Mouse (Mus musculus) bone marrow, adult 2 months (tissue): ENCODE measurements around the gene Kcmf1. TPM values are rescaled to one million over a fixed set of nuclear protein-coding genes. Genes with fewer than 3 reads are reported as not detected.

ENCODE experiments used
- H3K27ac ChIP-seq: fragments of 200-500 bp; 2 replicates; pipeline ENCODE4 v1.5.1; 2012; ENCODE audit warnings: low read depth, mild to moderate bottlenecking, control low read depth, inconsistent platforms, low read length; ENCODE audit not compliant: control insufficient read depth, poor library complexity, insufficient read depth
- H3K4me1 ChIP-seq: fragments of 200-500 bp; 2 replicates; pipeline ENCODE4 v1.6.1; 2011; ENCODE audit warnings: low read length; ENCODE audit not compliant: control insufficient read depth, insufficient read depth
- H3K4me3 ChIP-seq: fragments of 200-500 bp; replicated peaks from 2 replicates; pipeline ENCODE3; 2011; ENCODE audit warnings: mild to moderate bottlenecking, low read depth, low read length, control low read depth; ENCODE audit not compliant: control insufficient read depth
- CTCF ChIP-seq: fragments of 200-500 bp; IDR thresholded peaks from 2 replicates; pipeline ENCODE4 v1.5.1; 2011; ENCODE audit warnings: low read length, control low read depth; ENCODE audit not compliant: control insufficient read depth, insufficient read depth
- POLR2A ChIP-seq: fragments of 200-500 bp; IDR thresholded peaks from 2 replicates; pipeline ENCODE4 v1.6.1; 2011; ENCODE audit warnings: low read depth, mild to moderate bottlenecking, control low read depth, low read length, borderline replicate concordance; ENCODE audit not compliant: control insufficient read depth
- WGBS: fragments of 180-500 bp; shearing (Covaris S2); methylation state at CpG from one replicate; pipeline ENCODE4 v1.1.7; 2018; 5-methylcytosine and 5-hydroxymethylcytosine counted together
- polyA plus RNA-seq: library from polyadenylated mRNA; stranded (reverse); fragments of >200 nt; gene quantifications from 2 replicates; pipeline ENCODE4 v1.2.4, GENCODE M21; 2011; ENCODE audit warnings: low replicate concordance; ENCODE audit not compliant: missing spikeins, insufficient read depth, insufficient read length

The Kcmf1 gene
- polyA plus RNA-seq = 35.9 and 51.4 TPM in 2 replicates

DNA sequence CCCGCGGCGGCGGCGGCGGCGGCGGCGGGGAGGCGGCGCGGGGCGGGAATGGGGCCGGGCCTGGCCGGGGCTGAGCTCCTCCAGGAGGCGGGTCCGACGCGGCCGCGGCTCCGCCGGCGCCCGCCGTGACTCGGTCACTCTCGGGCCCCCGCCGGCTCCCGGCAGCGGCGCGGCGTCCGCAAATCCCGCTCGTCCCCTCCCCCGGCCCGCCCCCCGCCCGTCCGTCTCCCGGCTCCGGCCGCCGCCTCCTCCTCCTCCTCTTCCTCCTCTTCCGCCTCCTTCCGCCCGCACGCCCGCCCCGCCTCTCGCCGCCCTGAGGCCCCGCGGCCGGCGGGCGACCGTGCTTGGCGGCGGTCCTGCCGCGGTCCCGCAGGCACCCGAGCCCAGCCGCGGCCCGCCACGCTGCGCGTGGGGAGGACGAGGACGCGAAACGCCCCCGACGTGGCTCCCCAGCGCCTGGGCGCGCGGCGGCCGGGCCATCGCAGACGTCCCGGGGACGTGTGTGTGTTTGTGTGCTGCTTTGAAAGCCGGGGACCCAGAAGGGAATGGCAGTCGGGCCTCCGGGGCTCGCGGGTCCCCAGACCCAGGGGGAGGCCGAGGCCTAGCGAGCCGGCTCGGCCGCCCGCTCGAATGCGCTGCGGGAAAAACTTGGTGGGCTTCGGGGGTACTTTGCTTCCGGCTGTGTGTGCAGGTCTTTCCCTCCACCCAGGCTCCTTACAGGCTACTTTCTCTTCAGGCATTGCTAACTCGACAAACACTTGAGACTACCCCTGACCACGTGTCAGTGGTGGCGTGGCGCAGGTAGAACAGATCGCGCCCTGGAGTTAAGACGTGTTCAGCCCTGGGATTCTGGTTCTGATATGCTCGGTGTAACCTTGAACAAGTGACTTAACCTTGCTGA, at the start of gene Kcmf1:
Gene Kcmf1 (minus strand): TSS at position 199 of the 901 bp plus-strand sequence.
- under 1% methylated on average over 89 of the region's 113 CpGs for WGBS
- peak within 1 kb of the TSS; percentile 95 for H3K4me3 ChIP-seq
- H3K4me1 ChIP-seq = no peaks in the 10 kb centered on the region; the same call in 1 of the 2 replicates
- TF ChIP-seq POLR2A = peak; percentile 46; the same call in 1 of the 2 replicates
- no peak for TF ChIP-seq CTCF
- peak within 1 kb of the TSS; percentile 98 for H3K27ac ChIP-seq

DNA sequence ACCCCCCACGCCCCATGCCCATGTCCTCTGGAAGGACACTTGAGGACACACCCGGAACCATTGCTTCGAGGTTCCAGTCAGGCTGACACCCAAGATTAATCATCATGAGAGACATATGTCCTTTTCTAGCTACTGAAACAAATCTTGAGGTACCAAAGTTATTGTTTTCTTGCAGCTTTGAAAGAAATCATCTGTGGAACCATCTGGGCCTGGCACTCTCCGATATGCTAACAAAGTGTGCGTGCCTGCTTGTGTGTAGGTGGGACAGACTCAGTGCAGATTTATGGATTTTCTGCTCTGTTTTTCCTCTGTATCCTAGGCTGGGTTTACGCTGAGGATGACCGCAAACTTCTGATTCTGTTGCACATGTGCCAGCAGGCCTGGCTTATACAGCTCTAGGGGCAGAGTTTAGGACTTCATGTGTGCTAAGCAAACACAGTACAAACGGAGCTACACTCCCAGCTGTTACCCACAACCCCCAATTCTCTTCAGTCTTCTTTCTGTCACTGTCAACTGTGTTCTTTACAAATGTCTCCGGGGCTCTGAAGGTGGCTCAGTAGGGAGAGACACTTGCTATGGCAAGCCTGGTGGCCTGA, 49.5 kb upstream of the Kcmf1 start:
- 0 out of 2 replicates have a peak overlapping the region, but pooled peaks have one; percentile 12 for H3K27ac ChIP-seq
- no peak for TF ChIP-seq POLR2A
- TF ChIP-seq CTCF = no peak
- 83% methylated on average over 9 of the region's 9 CpGs for WGBS
- H3K4me1 ChIP-seq = no peaks in the 10 kb centered on the region; the same call in 1 of the 2 replicates
- H3K4me3 ChIP-seq = no peak overlapping the region

DNA sequence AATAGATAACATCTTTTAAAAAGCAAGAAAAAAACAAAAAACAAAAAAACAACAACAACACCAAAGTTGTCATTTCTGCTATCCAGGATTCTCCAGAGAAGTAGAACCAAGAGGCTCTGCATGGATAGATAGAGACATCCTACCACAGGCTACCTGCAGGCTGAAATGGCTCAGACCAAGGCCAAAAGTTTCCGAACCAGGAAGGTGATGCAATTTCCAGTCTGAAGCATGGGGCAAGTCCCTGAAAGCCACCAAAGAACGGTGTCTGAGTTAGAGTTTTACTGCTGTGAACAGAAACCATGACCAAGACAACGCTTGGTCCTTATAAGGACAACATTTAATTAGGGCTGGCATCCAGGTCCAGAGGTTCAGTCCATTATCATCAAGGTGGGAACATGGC, 48.6 kb upstream of the Kcmf1 start:
- TF ChIP-seq POLR2A (no peak), CTCF (no peak)
- Histone ChIP-seq H3K27ac (no peak overlapping the region), H3K4me1 (no peaks in the 10 kb centered on the region; the same call in 1 of the 2 replicates), H3K4me3 (no peak overlapping the region)
- WGBS = 50% methylated on average over 3 of the region's 3 CpGs

DNA sequence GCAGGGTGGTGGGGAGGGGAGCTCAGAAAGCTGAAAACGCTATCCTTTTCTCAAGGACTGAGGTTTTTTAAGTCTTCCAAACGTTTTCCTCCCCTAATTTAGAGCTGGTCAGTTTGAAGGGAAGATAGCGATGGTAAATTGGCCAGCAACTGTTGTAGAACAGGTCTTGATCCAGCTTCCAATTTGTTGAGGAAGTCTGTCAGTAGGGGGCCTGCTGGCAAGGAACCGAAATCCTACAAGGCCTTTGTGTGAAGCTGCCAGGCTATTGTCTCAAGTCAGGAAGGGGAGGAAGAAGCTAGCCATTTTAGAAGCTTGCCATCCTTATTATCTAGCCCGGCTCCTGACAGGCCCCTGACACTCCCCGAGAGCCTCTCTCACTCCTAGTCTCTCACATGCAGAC, 48.2 kb upstream of the Kcmf1 start:
- 80% methylated on average over 6 of the region's 6 CpGs for WGBS
- TF ChIP-seq POLR2A (no peak), CTCF (no peak)
- Histone ChIP-seq H3K4me3 (no peak overlapping the region), H3K4me1 (no peaks in the 10 kb centered on the region; the same call in 1 of the 2 replicates), H3K27ac (no peak overlapping the region)

DNA sequence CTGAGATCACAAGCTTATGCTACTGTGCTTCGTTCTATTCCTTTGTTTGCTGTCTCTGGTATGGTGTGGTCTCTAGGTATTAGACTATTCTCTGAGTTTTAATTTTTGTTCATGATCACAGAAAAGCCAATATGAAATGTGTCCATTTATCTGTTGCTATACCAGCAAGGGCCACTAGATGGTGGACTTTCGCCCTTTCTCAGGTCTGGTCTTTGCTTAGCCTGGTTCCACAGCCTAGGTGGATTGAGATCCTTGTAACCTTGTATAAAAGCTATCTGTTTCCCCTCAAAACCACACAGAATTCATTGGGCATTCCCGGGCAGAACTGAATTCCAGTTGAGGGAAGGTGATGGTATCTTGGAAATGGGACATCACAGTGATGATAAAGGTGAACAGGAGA, 40.7 kb upstream of the Kcmf1 start:
- Histone ChIP-seq H3K4me3 (no peak overlapping the region), H3K27ac (no peak overlapping the region), H3K4me1 (no peaks in the 10 kb centered on the region; the same call in 1 of the 2 replicates)
- WGBS = 6% methylated on average over 3 of the region's 3 CpGs
- TF ChIP-seq CTCF (peak; percentile 66), POLR2A (no peak)

DNA sequence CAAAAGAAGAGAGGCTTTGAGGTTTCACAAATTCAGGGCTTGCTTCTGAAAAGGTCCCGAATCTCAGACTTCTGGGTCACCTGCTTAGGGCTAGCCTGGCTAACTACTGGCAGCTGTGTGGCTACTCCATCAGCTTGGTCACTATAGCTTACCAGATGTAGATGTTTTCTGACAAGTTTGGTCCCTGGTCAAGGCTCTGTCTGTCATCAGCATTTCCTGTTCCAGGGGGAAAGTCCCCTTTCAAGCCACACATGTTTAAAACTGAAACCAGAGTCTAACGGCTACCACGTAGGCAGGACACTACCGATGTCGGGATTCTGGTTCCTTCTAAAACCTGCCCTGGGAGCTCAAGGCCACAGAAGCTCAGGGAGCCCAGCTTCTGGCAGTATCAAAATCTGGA, 38.1 kb upstream of the Kcmf1 start:
- H3K4me1 ChIP-seq = no peaks in the 10 kb centered on the region; the same call in 1 of the 2 replicates
- peak overlapping the region; percentile 1 for H3K4me3 ChIP-seq
- TF ChIP-seq POLR2A (no peak), CTCF (no peak)
- H3K27ac ChIP-seq = peak overlapping the region; percentile 57; the same call in 1 of the 2 replicates
- under 1% methylated on average over 5 of the region's 5 CpGs for WGBS

DNA sequence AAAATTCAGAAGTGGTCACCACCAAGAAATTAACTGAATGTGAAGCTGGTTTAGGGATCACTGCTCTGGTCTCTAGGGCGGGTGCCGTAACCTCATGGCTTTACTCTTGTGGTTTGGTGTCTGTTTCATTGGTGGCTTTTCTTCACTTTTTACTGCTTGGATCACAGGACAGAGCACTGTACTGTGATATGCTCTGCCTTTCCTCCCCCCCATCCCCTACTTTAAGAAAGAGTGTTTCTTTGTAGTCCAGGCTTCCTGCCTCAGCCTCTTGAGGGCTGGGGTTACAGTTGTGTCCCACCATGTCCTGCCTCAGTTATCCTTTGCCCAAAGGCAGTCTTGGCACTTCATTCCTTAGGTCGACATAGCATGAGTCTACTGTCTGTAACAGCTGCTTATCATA, 37.7 kb upstream of the Kcmf1 start:
- Histone ChIP-seq H3K27ac (peak overlapping the region; percentile 57), H3K4me3 (no peak overlapping the region), H3K4me1 (no peaks in the 10 kb centered on the region; the same call in 1 of the 2 replicates)
- TF ChIP-seq CTCF (no peak), POLR2A (no peak)
- WGBS = 6% methylated on average over 3 of the region's 3 CpGs

DNA sequence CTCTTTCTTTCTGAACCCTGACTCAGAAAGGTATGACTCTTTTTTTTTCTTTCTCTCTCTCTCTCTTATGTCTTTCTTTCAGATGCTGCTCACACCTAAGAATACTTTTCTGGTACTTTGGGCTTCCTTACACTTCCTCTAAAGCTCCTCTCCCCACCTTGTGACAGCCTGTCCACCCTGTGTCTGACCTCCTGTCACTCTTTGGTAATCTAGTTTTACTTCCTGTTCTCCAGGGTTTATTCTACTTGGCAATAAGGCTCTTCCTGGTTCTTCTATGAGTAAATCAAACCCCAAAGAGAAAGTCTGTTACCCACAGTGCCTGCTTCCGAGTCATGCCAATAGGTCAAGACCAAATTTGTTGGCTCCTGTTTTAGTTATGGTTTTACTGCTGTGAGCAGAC, 33.2 kb upstream of the Kcmf1 start:
- 42% methylated on average over 1 of the region's 1 CpGs for WGBS
- Histone ChIP-seq H3K4me1 (no peaks in the 10 kb centered on the region; the same call in 1 of the 2 replicates), H3K27ac (no peak overlapping the region), H3K4me3 (no peak overlapping the region)
- TF ChIP-seq CTCF (no peak), POLR2A (no peak)
